Mouse (Mus musculus) left cerebral cortex, postnatal 14 days (tissue): ENCODE measurements around the gene Cers2. TPM values are rescaled to one million over a fixed set of nuclear protein-coding genes. Genes with fewer than 3 reads are reported as not detected.
"Not testable (repeated sequence)": the region's sequence is repeated elsewhere in the genome, so short reads cannot be mapped to it uniquely, and the experiment has no call there.

Experiments
- DNase-seq, 2 experiments: peaks; one replicate each; pipeline ENCODE4 v3.0.0; 2021 to 2022; ENCODE audit warnings: low spot score in 2 of 2, mixed read lengths in 1 of 2
- intact Hi-C: fragments of 180-260 bp; cut with DNase I; formaldehyde crosslinking; loops from one replicate; pipeline ENCODE4 v1.15.1; 2025
- total RNA-seq, 2 experiments: library from RNA; stranded (reverse); gene quantifications; 2 replicates each; pipeline ENCODE4 v1.2.3; 2021

The Cers2 gene
- total RNA-seq, 2 experiments from 2014 or later: 39.1 to 46.8 TPM

GRCm38 (mm10) chr3:95313476-95313875, 1.1 kb upstream of the Cers2 start:
- no peak for DNase-seq
- intact Hi-C loops: no loop called here

- intact Hi-C loops: no loop called here
- no peak for DNase-seq
These were observed 516 bp upstream of the Cers2 start for GRCm38 (mm10) chr3:95314075-95314474.

GRCm38 (mm10) chr3:95315094-95315843, 678 bp downstream of the Cers2 start:
- peak; percentile 61 to 71 for DNase-seq
- intact Hi-C loops: loop anchor here (5.0 kb wide), 1 partner anchor 33 kb away; the partner anchor contains the start of genes Mindy1 and Prune1

- intact Hi-C loops: loop anchor here (5.0 kb wide), 1 partner anchor 34 kb away; the partner anchor contains the start of genes Mindy1 and Prune1
- no peak for DNase-seq
These were observed 1.4 kb downstream of the Cers2 start for GRCm38 (mm10) chr3:95315844-95316550.

GRCm38 (mm10) chr3:95317414-95318080, 3.0 kb downstream of the Cers2 start:
- peak; percentile 57 to 60 for DNase-seq
- intact Hi-C loops: loop anchor here (5.0 kb wide), 1 partner anchor 35 kb away; the partner anchor contains the start of genes Mindy1 and Prune1

GRCm38 (mm10) chr3:95318548-95318947, 4.0 kb downstream of the Cers2 start:
- no peak for DNase-seq
- intact Hi-C loops: loop anchor here (5.0 kb wide), 1 partner anchor 36 kb away; the partner anchor contains the start of genes Mindy1 and Prune1

GRCm38 (mm10) chr3:95319110-95319509, 4.5 kb downstream of the Cers2 start:
- no peak for DNase-seq
- intact Hi-C loops: loop anchor here (5.0 kb wide), 1 partner anchor 37 kb away; the partner anchor contains the start of genes Mindy1 and Prune1

GRCm38 (mm10) chr3:95319701-95320625, 5.4 kb downstream of the Cers2 start:
- intact Hi-C loops: loop anchor here (5.0 kb wide), 1 partner anchor 38 kb away; the partner anchor contains the start of genes Mindy1 and Prune1
- no peak for DNase-seq

GRCm38 (mm10) chr3:95323429-95323828, 8.8 kb downstream of the Cers2 start:
- intact Hi-C loops: no loop called here

GRCm38 (mm10) chr3:95324454-95325144, 10.0 kb downstream of the Cers2 start:
- no peak for DNase-seq
- intact Hi-C loops: no loop called here

More at GRCm38 (mm10) chr3:95323429-95323828, 8.8 kb downstream of the Cers2 start:
- no peak for DNase-seq

GRCm38 (mm10) chr3:95328803-95329404, 14.3 kb downstream of the Cers2 start:
- no peak for DNase-seq
- intact Hi-C loops: no loop called here

GRCm38 (mm10) chr3:95331528-95331927, 16.9 kb downstream of the Cers2 start:
- no peak for DNase-seq
- intact Hi-C loops: loop anchor here (10.0 kb wide), 1 partner anchor 153 kb away; no protein-coding TSS in a partner anchor

GRCm38 (mm10) chr3:95337345-95337744, 22.8 kb downstream of the Cers2 start:
- no peak for DNase-seq
- intact Hi-C loops: loop anchor here (10.0 kb wide), 1 partner anchor 147 kb away; no protein-coding TSS in a partner anchor

- intact Hi-C loops: loop anchor here (10.0 kb wide), 1 partner anchor 147 kb away; no protein-coding TSS in a partner anchor
- no peak for DNase-seq
These were observed 23.7 kb downstream of the Cers2 start for GRCm38 (mm10) chr3:95338251-95338650.

GRCm38 (mm10) chr3:95343356-95344000, 28.9 kb downstream of the Cers2 start:
- intact Hi-C loops: loop anchor here (10.0 kb wide), 1 partner anchor 501 kb away; no protein-coding TSS in a partner anchor
- DNase-seq: not testable (repeated sequence)

- no peak for DNase-seq
- intact Hi-C loops: loop anchor here (5.0 to 10.0 kb wide), 2 partner anchors 101 to 498 kb away; no protein-coding TSS in a partner anchor
These were observed 31.9 kb downstream of the Cers2 start for GRCm38 (mm10) chr3:95346454-95346853.

- intact Hi-C loops: loop anchor here (5.0 to 10.0 kb wide), 2 partner anchors 99 to 496 kb away; no protein-coding TSS in a partner anchor
- not testable (repeated sequence) for DNase-seq
These were observed 33.8 kb downstream of the Cers2 start for GRCm38 (mm10) chr3:95348343-95348742.
